Mouse (Mus musculus) cerebellum, adult 9-10 months (tissue): ENCODE results near the gene Adamts14.

Experiments
- DNase-seq: peaks from one replicate; pipeline ENCODE4 v3.0.0; 2022

The Adamts14 gene

GRCm38 (mm10) chr10:61175442-61176204 lies 97.6 kb downstream of the Adamts14 start:
- DNase-seq: peak; percentile 94

- no peak for DNase-seq
Measured at GRCm38 (mm10) chr10:61174711-61175441, 98.4 kb downstream of the Adamts14 start.

GRCm38 (mm10) chr10:61172496-61172895 lies 100.7 kb downstream of the Adamts14 start:
- DNase-seq: no peak

GRCm38 (mm10) chr10:61171654-61172053 lies 101.6 kb downstream of the Adamts14 start, which contains the start of gene Tbata:
Tbata (plus strand) TSS chr10:61171954.
- DNase-seq: no peak

GRCm38 (mm10) chr10:61168393-61168792 lies 104.8 kb downstream of the Adamts14 start:
- DNase-seq: no peak

GRCm38 (mm10) chr10:61167333-61168096 lies 105.7 kb downstream of the Adamts14 start:
- DNase-seq: no peak

GRCm38 (mm10) chr10:61162366-61162765 lies 110.9 kb downstream of the Adamts14 start:
- no peak for DNase-seq

- DNase-seq: no peak
Measured at GRCm38 (mm10) chr10:61160671-61161070, 112.6 kb downstream of the Adamts14 start.

GRCm38 (mm10) chr10:61160089-61160488 lies 113.1 kb downstream of the Adamts14 start:
- no peak for DNase-seq

- DNase-seq: no peak
Measured at GRCm38 (mm10) chr10:61158594-61158993, 114.6 kb downstream of the Adamts14 start.

- DNase-seq: no peak
Measured at GRCm38 (mm10) chr10:61156453-61156852, 116.8 kb downstream of the Adamts14 start.

- DNase-seq: no peak
Measured at GRCm38 (mm10) chr10:61155611-61156010, 117.6 kb downstream of the Adamts14 start.

- DNase-seq: no peak
Measured at GRCm38 (mm10) chr10:61152131-61152530, 121.1 kb downstream of the Adamts14 start.

- no peak for DNase-seq
Measured at GRCm38 (mm10) chr10:61150616-61151015, 122.6 kb downstream of the Adamts14 start.

GRCm38 (mm10) chr10:61149476-61149875 lies 123.8 kb downstream of the Adamts14 start:
- DNase-seq: no peak

- peak; percentile 80 for DNase-seq
Measured at GRCm38 (mm10) chr10:61147157-61148040, 125.8 kb downstream of the Adamts14 start, which contains the start of gene Sgpl1. Sgpl1 (minus strand) TSS chr10:61147703.
